Mouse (Mus musculus) liver, adult 2 months (tissue): ENCODE measurements around the gene Tmem26. TPM values are rescaled to one million over a fixed set of nuclear protein-coding genes. Genes with fewer than 3 reads are reported as not detected.

Source experiments
- DNase-seq: peaks from one replicate; pipeline ENCODE4 v3.0.0-alpha.2; 2011; ENCODE audit warnings: low read depth, low spot score; ENCODE audit errors: extremely low read depth
- H3K27ac ChIP-seq: fragments of 200-500 bp; replicated peaks from 2 replicates; pipeline ENCODE4 v1.5.1; 2012; ENCODE audit warnings: low read depth, mild to moderate bottlenecking, control low read depth, inconsistent platforms, low read length; ENCODE audit not compliant: insufficient read depth
- H3K27me3 ChIP-seq: fragments of 200-500 bp; 2 replicates; pipeline ENCODE4 v1.6.1; 2012; ENCODE audit warnings: mild to moderate bottlenecking, moderate library complexity, low read length, inconsistent platforms; ENCODE audit not compliant: control insufficient read depth, insufficient read depth
- H3K36me3 ChIP-seq: fragments of 200-500 bp; 2 replicates; pipeline ENCODE4 v1.6.1; 2012; ENCODE audit warnings: low read length, inconsistent platforms; ENCODE audit not compliant: control insufficient read depth, insufficient read depth
- H3K4me1 ChIP-seq: fragments of 200-500 bp; 2 replicates; pipeline ENCODE4 v1.6.1; 2011; ENCODE audit warnings: low read length; ENCODE audit not compliant: control insufficient read depth, insufficient read depth
- H3K4me3 ChIP-seq: fragments of 200-500 bp; 2 replicates; pipeline ENCODE4 v1.5.1; 2011; ENCODE audit warnings: low read depth, mild to moderate bottlenecking, control low read depth, low read length, moderate library complexity; ENCODE audit not compliant: insufficient read depth
- H3K79me2 ChIP-seq: fragments of 200-500 bp; 2 replicates; pipeline ENCODE4 v1.6.1; 2012; ENCODE audit warnings: inconsistent platforms, mild to moderate bottlenecking, low read length, moderate library complexity; ENCODE audit not compliant: control insufficient read depth, insufficient read depth
- H3K9ac ChIP-seq: fragments of 200-500 bp; 2 replicates; pipeline ENCODE4 v1.6.1; 2012; ENCODE audit warnings: low read depth, mild to moderate bottlenecking, control low read depth, inconsistent platforms, low read length
- CTCF ChIP-seq: fragments of 200-500 bp; IDR thresholded peaks from 2 replicates; pipeline ENCODE4 v1.5.1; 2011; ENCODE audit warnings: low read depth, low read length, control low read depth
- POLR2A ChIP-seq: fragments of 200-500 bp; IDR thresholded peaks from 2 replicates; pipeline ENCODE4 v1.6.1; 2011; ENCODE audit warnings: low read length, control low read depth; ENCODE audit not compliant: insufficient read depth; ENCODE audit errors: extremely low read depth
- WGBS: fragments of 180-500 bp; shearing (Covaris S2); methylation state at CpG from one replicate; pipeline ENCODE4 v1.1.7; 2018; 5-methylcytosine and 5-hydroxymethylcytosine counted together
- polyA plus RNA-seq: library from polyadenylated mRNA; depleted of rRNA; stranded (reverse); fragments of >200 nt; gene quantifications from 2 replicates; pipeline ENCODE4 v1.2.3, GENCODE M21; 2012
- total RNA-seq: library from RNA; depleted of rRNA; stranded (reverse); fragments of >200 nt; gene quantifications from 2 replicates; pipeline ENCODE4 v1.2.3, GENCODE M21; 2014

The Tmem26 gene
- total and polyA plus RNA-seq, 2 experiments: 0.34 to 0.83 TPM

DNA sequence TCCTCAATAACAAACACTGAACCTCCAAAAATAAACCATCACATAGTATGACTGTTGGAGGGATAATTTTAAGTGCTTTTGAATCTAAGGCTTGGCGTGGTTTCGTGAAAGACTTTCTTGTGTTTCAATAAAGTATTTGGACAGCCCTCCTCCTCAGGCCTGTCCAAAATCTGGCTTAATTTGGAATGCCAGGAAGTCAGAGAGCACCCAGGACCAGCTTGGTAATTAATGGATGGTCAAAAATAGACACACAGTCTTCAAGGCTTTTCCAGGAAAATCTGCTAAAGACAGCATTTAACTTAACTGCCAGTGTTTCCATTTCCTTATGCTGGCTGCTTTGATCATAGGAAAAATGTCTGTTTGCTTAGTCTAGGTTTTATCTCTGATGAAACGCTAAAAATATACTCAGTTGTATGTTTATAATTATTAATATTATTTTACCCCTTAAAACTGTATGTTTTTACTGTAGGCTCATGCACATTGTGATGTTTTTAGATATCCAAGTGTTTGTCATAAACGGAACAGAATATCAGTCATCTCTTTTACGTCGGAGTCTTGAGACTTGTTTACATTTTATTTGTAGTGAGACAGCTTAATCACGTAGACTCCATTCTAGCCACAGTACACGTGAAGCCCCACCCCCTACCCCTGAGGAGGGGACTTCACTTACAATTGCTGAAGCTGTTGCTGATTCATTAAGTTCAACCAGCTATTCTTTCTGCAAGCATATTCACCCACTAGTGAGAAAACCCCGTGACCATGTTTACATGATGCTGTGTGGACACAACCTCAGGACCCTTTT lies 57.8 kb downstream of the Tmem26 start:
- Histone ChIP-seq H3K36me3 (no peaks in the 10 kb centered on the region), H3K4me3 (no peak overlapping the region), H3K4me1 (no peaks in the 10 kb centered on the region), H3K79me2 (no peaks in the 10 kb centered on the region), H3K27ac (no peak overlapping the region), H3K27me3 (no peaks in the 10 kb centered on the region), H3K9ac (no peak overlapping the region)
- no peak for TF ChIP-seq CTCF
- TF ChIP-seq POLR2A: no peak
- 75% methylated on average over 9 of the region's 9 CpGs for WGBS
- peak; percentile 12 for DNase-seq

DNA sequence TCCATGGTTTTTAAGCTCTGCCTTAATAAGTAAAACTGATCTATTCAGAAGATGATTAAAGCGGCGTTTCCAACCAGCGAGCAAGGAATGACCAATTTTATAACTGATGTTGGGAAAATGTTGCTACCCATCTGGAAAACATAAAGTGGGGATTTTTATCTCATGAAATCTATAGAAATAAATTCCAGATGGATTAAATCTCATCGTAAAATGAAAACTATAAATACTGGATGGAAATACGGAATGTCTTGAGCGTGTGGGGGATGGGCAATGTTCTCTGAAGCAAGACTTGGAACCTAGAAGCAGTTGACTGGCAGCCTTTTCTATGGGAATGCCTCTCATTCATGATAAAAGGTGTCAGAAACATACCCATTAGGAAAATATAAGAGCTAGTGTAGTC lies 59.3 kb downstream of the Tmem26 start:
- Histone ChIP-seq H3K27me3 (no peaks in the 10 kb centered on the region), H3K9ac (no peak overlapping the region)
- no peak for TF ChIP-seq POLR2A
- TF ChIP-seq CTCF: no peak

DNA sequence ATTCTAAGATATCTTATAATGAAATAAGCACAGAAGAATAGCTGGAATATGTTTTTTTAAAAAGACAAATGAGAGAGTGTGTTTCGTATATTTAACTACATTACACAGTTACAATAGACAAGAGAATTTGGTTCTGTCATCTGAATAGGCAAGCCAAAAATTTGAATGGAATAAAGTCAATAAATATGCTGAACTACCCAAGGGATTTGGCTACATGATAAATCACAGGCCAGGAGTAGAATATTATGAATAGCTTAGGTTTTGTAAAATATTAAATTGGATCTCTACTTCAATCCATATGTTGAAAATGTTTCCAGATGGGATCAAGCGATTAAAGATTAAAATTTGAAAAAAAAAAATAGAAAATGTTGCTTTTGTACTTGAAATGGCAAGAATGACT lies 60.4 kb downstream of the Tmem26 start:
- H3K27me3 ChIP-seq: no peaks in the 10 kb centered on the region
- H3K4me3 ChIP-seq: no peak overlapping the region
- DNase-seq: no peak
- no peaks in the 10 kb centered on the region for H3K4me1 ChIP-seq
- WGBS: 93% methylated on average over 2 of the region's 2 CpGs
- TF ChIP-seq POLR2A: no peak
- H3K27ac ChIP-seq: no peak overlapping the region
- no peak overlapping the region for H3K9ac ChIP-seq
- H3K79me2 ChIP-seq: no peaks in the 10 kb centered on the region
- no peaks in the 10 kb centered on the region for H3K36me3 ChIP-seq

More for the DNA sequence above, 59.3 kb downstream of the Tmem26 start:
- WGBS: 96% methylated on average over 6 of the region's 6 CpGs
- no peak overlapping the region for H3K27ac ChIP-seq
- H3K79me2 ChIP-seq: no peaks in the 10 kb centered on the region
- H3K36me3 ChIP-seq: no peaks in the 10 kb centered on the region
- no peaks in the 10 kb centered on the region for H3K4me1 ChIP-seq
- no peak overlapping the region for H3K4me3 ChIP-seq
- DNase-seq: no peak

DNA sequence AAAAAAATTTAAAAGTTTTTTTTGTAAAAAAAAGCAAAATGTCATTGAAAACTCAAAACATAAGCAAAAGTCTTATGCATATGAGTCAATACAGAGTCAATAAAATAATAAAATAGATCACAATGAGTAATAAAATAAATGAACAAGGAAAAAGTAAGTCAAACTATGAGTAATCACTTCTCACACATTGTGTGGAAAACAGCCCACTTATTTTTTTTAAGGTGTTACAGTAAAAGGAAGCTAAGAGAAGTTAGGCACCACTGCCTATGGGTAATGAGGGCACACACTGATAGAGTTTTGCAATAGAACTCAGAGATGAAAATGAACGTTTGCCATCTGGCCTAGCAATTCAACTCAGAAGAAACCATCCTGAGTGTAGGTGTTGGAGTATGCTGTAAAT lies 61.0 kb downstream of the Tmem26 start:
- no peak overlapping the region for H3K27ac ChIP-seq
- no peaks in the 10 kb centered on the region for H3K27me3 ChIP-seq
- no peaks in the 10 kb centered on the region for H3K79me2 ChIP-seq
- no peak for TF ChIP-seq POLR2A
- no peak for TF ChIP-seq CTCF
- no peak overlapping the region for H3K9ac ChIP-seq
- DNase-seq: no peak
- no peak overlapping the region for H3K4me3 ChIP-seq
- 73% methylated on average over 1 of the region's 1 CpGs for WGBS
- H3K36me3 ChIP-seq: no peaks in the 10 kb centered on the region
- no peaks in the 10 kb centered on the region for H3K4me1 ChIP-seq

DNA sequence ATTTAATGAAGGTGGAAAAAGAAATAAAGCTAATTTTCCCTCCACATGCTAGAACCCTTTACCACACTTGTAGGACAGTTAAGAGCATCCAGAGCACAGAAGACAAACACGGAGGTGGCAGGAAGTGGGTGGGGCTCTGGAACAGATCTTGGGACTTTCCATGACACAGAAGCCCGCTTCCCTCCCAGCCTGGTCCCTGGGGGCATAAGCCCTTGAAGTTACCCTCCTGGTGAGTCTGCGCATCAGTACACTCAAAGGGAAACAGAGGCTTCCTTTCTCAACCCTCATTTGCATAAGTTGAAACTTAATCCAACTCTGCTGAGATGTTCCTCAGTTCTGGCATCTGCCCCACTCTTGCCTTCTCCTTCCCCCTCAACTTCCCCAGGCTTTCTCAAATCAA lies 72.0 kb downstream of the Tmem26 start:
- no peak overlapping the region for H3K27ac ChIP-seq
- TF ChIP-seq CTCF (no peak), POLR2A (no peak)
- WGBS: 22% methylated on average over 3 of the region's 3 CpGs
- no peaks in the 10 kb centered on the region for H3K79me2 ChIP-seq
- no peaks in the 10 kb centered on the region for H3K36me3 ChIP-seq
- H3K9ac ChIP-seq: no peak overlapping the region
- no peak overlapping the region for H3K4me3 ChIP-seq
- no peaks in the 10 kb centered on the region for H3K27me3 ChIP-seq
- H3K4me1 ChIP-seq: no peaks in the 10 kb centered on the region
- peak; percentile 12 for DNase-seq

DNA sequence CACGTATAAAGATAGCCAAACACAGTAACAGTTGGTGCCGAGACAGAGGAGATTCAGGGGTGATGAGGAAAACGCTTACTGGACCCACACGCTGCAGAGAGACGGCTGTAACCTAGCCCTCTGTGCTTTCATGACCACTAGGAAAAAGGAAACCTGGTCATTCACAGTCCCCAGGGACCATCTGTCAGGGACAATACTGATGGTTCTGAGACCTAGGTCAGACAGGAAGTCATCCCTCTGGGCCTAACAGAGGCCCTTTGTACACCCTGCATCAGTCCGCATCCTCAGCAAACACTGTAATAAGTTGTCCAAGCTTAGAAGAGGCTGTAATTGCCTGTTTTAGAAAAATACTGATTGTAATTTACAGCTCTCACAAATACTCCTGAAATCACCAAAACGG lies 76.4 kb downstream of the Tmem26 start:
- 89% methylated on average over 7 of the region's 7 CpGs for WGBS
- Histone ChIP-seq H3K79me2 (no peaks in the 10 kb centered on the region), H3K36me3 (no peaks in the 10 kb centered on the region), H3K4me1 (no peaks in the 10 kb centered on the region), H3K27me3 (no peaks in the 10 kb centered on the region), H3K9ac (no peak overlapping the region), H3K27ac (no peak overlapping the region), H3K4me3 (no peak overlapping the region)
- no peak for DNase-seq
- TF ChIP-seq CTCF (no peak), POLR2A (no peak)
